Mouse (Mus musculus) spleen, postnatal 4 days (tissue): Measurements from ENCODE around the gene Adgrb3.

Source experiments
- DNase-seq, 2 experiments: peaks; one replicate each; pipeline ENCODE4 v3.0.0; 2022; ENCODE audit warnings: low spot score in 2 of 2

Adgrb3 gene

GRCm38 (mm10) chr1:25828971-25829920 lies at the start of gene Adgrb3:
Gene Adgrb3, minus strand, starts transcription at chr1:25829707.
- no peak for DNase-seq

GRCm38 (mm10) chr1:25877526-25877925 lies 48.0 kb upstream of the Adgrb3 start:
- no peak for DNase-seq

- DNase-seq: no peak
These were observed 28.0 kb upstream of the Adgrb3 start for GRCm38 (mm10) chr1:25857473-25857872.

GRCm38 (mm10) chr1:25854451-25854978 lies 25.0 kb upstream of the Adgrb3 start:
- no peak for DNase-seq

- DNase-seq: no peak
These were observed 2.8 kb upstream of the Adgrb3 start for GRCm38 (mm10) chr1:25832260-25832659.

- no peak for DNase-seq
These were observed 2.0 kb upstream of the Adgrb3 start for GRCm38 (mm10) chr1:25831521-25831900.

- no peak for DNase-seq
These were observed 1.4 kb upstream of the Adgrb3 start for GRCm38 (mm10) chr1:25830757-25831520.

GRCm38 (mm10) chr1:25829921-25830751 lies 629 bp upstream of the Adgrb3 start:
- no peak for DNase-seq

GRCm38 (mm10) chr1:25828071-25828755 lies 1.3 kb downstream of the Adgrb3 start:
- no peak for DNase-seq

GRCm38 (mm10) chr1:25827436-25827835 lies 2.1 kb downstream of the Adgrb3 start:
- no peak for DNase-seq

GRCm38 (mm10) chr1:25826771-25827170 lies 2.7 kb downstream of the Adgrb3 start:
- no peak for DNase-seq

- no peak for DNase-seq
These were observed 4.9 kb downstream of the Adgrb3 start for GRCm38 (mm10) chr1:25824626-25825025.

- DNase-seq: no peak
These were observed 5.5 kb downstream of the Adgrb3 start for GRCm38 (mm10) chr1:25823961-25824360.

GRCm38 (mm10) chr1:25815491-25815890 lies 14.0 kb downstream of the Adgrb3 start:
- DNase-seq: no peak

GRCm38 (mm10) chr1:25778784-25779183 lies 50.7 kb downstream of the Adgrb3 start:
- DNase-seq: no peak

GRCm38 (mm10) chr1:25777459-25777858 lies 52.0 kb downstream of the Adgrb3 start:
- DNase-seq: no peak

GRCm38 (mm10) chr1:25775440-25776130 lies 53.9 kb downstream of the Adgrb3 start:
- no peak for DNase-seq

GRCm38 (mm10) chr1:25768958-25769357 lies 60.5 kb downstream of the Adgrb3 start:
- DNase-seq: no peak

- no peak for DNase-seq
These were observed 74.2 kb downstream of the Adgrb3 start for GRCm38 (mm10) chr1:25755265-25755664.

GRCm38 (mm10) chr1:25754528-25754927 lies 75.0 kb downstream of the Adgrb3 start:
- no peak for DNase-seq
